Mouse (Mus musculus) neural tube, embryonic 14.5 days (tissue): ENCODE measurements at regions not wholly inside any gene's neighbourhood (a gene's known extent, or its start where the extent isn't known, plus 50 kb on each side); places are given as distances from the start of the nearest gene placed in this dataset.

Experiments used
- ATAC-seq: fragments of 200-750 bp; cut with Nextera tagmentation; 2 replicates; pipeline ENCODE4 v1.8.0; 2017; ENCODE audit warnings: low read depth, mild to moderate bottlenecking, moderate TSS enrichment, moderate library complexity
- H3K27ac ChIP-seq: fragments of 300-500 bp; sonication (generic); 2 replicates; pipeline ENCODE4 v1.5.1; 2014; ENCODE audit warnings: low read depth, mild to moderate bottlenecking, control low read depth, low read length, moderate library complexity, mixed read lengths
- H3K27me3 ChIP-seq: fragments of 300-500 bp; sonication (generic); 2 replicates; pipeline ENCODE4 v1.6.1; 2014; ENCODE audit warnings: low read length; ENCODE audit not compliant: control insufficient read depth, insufficient read depth
- H3K36me3 ChIP-seq: fragments of 300-500 bp; sonication (generic); 2 replicates; pipeline ENCODE4 v1.6.1; 2014; ENCODE audit warnings: low read length, mixed read lengths; ENCODE audit not compliant: control insufficient read depth, insufficient read depth
- H3K4me1 ChIP-seq: fragments of 300-500 bp; sonication (generic); 2 replicates; pipeline ENCODE4 v1.6.1; 2014; ENCODE audit warnings: low read length; ENCODE audit not compliant: control insufficient read depth, insufficient read depth
- H3K4me2 ChIP-seq: fragments of 300-500 bp; sonication (generic); 2 replicates; pipeline ENCODE4 v1.6.1; 2014; ENCODE audit warnings: mild to moderate bottlenecking, low read depth, low read length, control low read depth
- H3K4me3 ChIP-seq: fragments of 300-500 bp; sonication (generic); 2 replicates; pipeline ENCODE4 v1.5.1; 2014; ENCODE audit warnings: low read depth, low read length, control low read depth, mixed read lengths
- H3K9ac ChIP-seq: fragments of 300-500 bp; sonication (generic); replicated peaks from 2 replicates; pipeline ENCODE4 v1.6.1; 2014; ENCODE audit warnings: low read depth, mild to moderate bottlenecking, control low read depth, low read length, mixed read lengths
- H3K9me3 ChIP-seq: fragments of 300-500 bp; sonication (generic); 2 replicates; pipeline ENCODE4 v1.6.1; 2016; ENCODE audit warnings: low read length; ENCODE audit not compliant: control insufficient read depth
- WGBS: fragments of 180-500 bp; shearing (Covaris S2); extraction: QIAGEN DNeasy Blood & Tissue Kit; methylation state at CpG from one replicate; pipeline ENCODE4 v1.1.7; 2014; 5-methylcytosine and 5-hydroxymethylcytosine counted together

- H3K4me1 ChIP-seq: no peaks in the 10 kb centered on the region; the same call in 1 of the 2 replicates
- 70% methylated on average over 5 of the region's 5 CpGs for WGBS
- H3K27ac ChIP-seq: no peak overlapping the region
- no peaks in the 10 kb centered on the region for H3K27me3 ChIP-seq
- H3K9ac ChIP-seq: no peak overlapping the region
- no peaks in the 10 kb centered on the region for H3K9me3 ChIP-seq
- H3K4me3 ChIP-seq: no peak overlapping the region
- H3K36me3 ChIP-seq: no peaks in the 10 kb centered on the region
- ATAC-seq: no peak
- H3K4me2 ChIP-seq: no peak overlapping the region
Measured at GRCm38 (mm10) chr4:99348674-99349073, 53.0 kb downstream of the Gm12689 start.

- Histone ChIP-seq H3K9me3 (no peaks in the 10 kb centered on the region), H3K27me3 (no peaks in the 10 kb centered on the region), H3K36me3 (no peaks in the 10 kb centered on the region), H3K4me1 (no peaks in the 10 kb centered on the region; the same call in 1 of the 2 replicates), H3K27ac (no peak overlapping the region), H3K4me2 (no peak overlapping the region), H3K4me3 (no peak overlapping the region), H3K9ac (no peak overlapping the region)
- 30% methylated on average over 8 of the region's 8 CpGs for WGBS
- ATAC-seq: no peak
Measured at GRCm38 (mm10) chr4:99353122-99353774, 57.5 kb downstream of the Gm12689 start.

GRCm38 (mm10) chr4:99354241-99354640, 58.5 kb downstream of the Gm12689 start:
- Histone ChIP-seq H3K4me3 (no peak overlapping the region), H3K9ac (no peak overlapping the region), H3K27ac (no peak overlapping the region), H3K4me1 (no peaks in the 10 kb centered on the region; the same call in 1 of the 2 replicates), H3K27me3 (no peaks in the 10 kb centered on the region), H3K36me3 (no peaks in the 10 kb centered on the region), H3K9me3 (no peaks in the 10 kb centered on the region), H3K4me2 (no peak overlapping the region)
- no peak for ATAC-seq
- WGBS: 80% methylated on average over 15 of the region's 17 CpGs

DNA sequence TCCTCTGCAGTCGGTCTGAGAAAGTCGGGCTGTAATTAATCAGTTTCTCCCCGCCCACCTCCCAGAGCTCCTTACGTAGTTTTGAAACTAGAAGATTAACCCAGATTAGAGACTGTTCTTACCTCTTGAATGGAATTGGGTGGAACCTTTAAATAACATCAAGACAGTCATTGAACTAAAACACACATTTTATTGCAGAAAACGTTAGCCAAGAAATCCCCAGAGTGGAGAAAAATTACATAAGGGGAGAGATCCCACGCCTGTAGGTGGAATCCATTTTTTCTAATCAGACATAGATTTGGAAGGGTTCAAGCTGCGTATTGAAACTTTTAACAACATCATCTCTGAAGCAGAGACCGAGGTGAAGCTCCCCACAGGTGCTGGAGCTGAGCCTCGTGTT, 59.1 kb downstream of the Gm12689 start:
- ATAC-seq: no peak
- Histone ChIP-seq H3K4me2 (no peak overlapping the region), H3K27me3 (no peaks in the 10 kb centered on the region), H3K36me3 (no peaks in the 10 kb centered on the region), H3K27ac (no peak overlapping the region), H3K4me1 (no peaks in the 10 kb centered on the region; the same call in 1 of the 2 replicates), H3K9ac (no peak overlapping the region), H3K4me3 (no peak overlapping the region), H3K9me3 (no peaks in the 10 kb centered on the region)
- WGBS: 52% methylated on average over 9 of the region's 9 CpGs

GRCm38 (mm10) chr4:99368036-99368435, 72.3 kb downstream of the Gm12689 start:
- H3K4me2 ChIP-seq: no peak overlapping the region
- no peaks in the 10 kb centered on the region for H3K27me3 ChIP-seq
- 95% methylated on average over 9 of the region's 9 CpGs for WGBS
- H3K9ac ChIP-seq: no peak overlapping the region
- no peaks in the 10 kb centered on the region for H3K4me1 ChIP-seq
- ATAC-seq: no peak
- H3K9me3 ChIP-seq: no peaks in the 10 kb centered on the region
- no peak overlapping the region for H3K4me3 ChIP-seq
- H3K36me3 ChIP-seq: no peaks in the 10 kb centered on the region
- no peak overlapping the region for H3K27ac ChIP-seq

DNA sequence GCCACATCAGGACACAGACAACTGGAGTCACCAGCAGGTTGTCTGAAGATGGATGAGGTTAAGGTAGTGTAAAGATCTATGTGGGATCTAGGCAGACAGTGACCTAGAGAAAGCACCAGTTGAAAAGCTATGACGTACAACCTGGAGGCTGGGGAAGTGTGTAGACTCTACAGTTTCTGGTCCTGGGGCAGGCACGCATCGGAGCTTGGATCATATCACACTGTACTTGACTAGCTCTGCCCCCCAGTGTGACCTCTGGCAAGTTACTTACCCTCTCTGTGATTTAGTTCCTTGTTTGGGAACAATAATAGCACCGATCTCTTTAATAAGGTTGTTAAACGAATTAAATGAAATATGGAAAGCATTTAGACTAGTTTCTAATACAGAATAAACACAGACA, 75.5 kb downstream of the Gm12689 start:
- Histone ChIP-seq H3K4me3 (no peak overlapping the region), H3K27me3 (no peaks in the 10 kb centered on the region), H3K9me3 (no peaks in the 10 kb centered on the region), H3K4me2 (no peak overlapping the region), H3K27ac (no peak overlapping the region), H3K4me1 (peaks cover 6% of the 10 kb centered on the region), H3K9ac (no peak overlapping the region), H3K36me3 (no peaks in the 10 kb centered on the region)
- WGBS: 88% methylated on average over 5 of the region's 5 CpGs
- ATAC-seq: no peak

GRCm38 (mm10) chr4:99376171-99376570, 80.5 kb downstream of the Gm12689 start:
- no peak overlapping the region for H3K4me3 ChIP-seq
- no peak overlapping the region for H3K27ac ChIP-seq
- WGBS: 0% methylated on average over 1 of the region's 1 CpGs
- peaks cover 2% of the 10 kb centered on the region; the same call in 1 of the 2 replicates for H3K27me3 ChIP-seq
- no peak overlapping the region for H3K9ac ChIP-seq
- ATAC-seq: no peak
- H3K4me1 ChIP-seq: peaks cover 6% of the 10 kb centered on the region
- no peaks in the 10 kb centered on the region for H3K9me3 ChIP-seq
- H3K36me3 ChIP-seq: no peaks in the 10 kb centered on the region
- no peak overlapping the region for H3K4me2 ChIP-seq

- ATAC-seq: no peak
- no peak overlapping the region for H3K9ac ChIP-seq
- H3K27ac ChIP-seq: no peak overlapping the region
- H3K9me3 ChIP-seq: no peaks in the 10 kb centered on the region
- no peaks in the 10 kb centered on the region for H3K36me3 ChIP-seq
- peaks cover 2% of the 10 kb centered on the region; the same call in 1 of the 2 replicates for H3K27me3 ChIP-seq
- no peak overlapping the region for H3K4me2 ChIP-seq
- WGBS: 9% methylated on average over 9 of the region's 9 CpGs
- H3K4me1 ChIP-seq: peaks cover 6% of the 10 kb centered on the region
- no peak overlapping the region for H3K4me3 ChIP-seq
Measured at GRCm38 (mm10) chr4:99376911-99377310, 81.2 kb downstream of the Gm12689 start.

DNA sequence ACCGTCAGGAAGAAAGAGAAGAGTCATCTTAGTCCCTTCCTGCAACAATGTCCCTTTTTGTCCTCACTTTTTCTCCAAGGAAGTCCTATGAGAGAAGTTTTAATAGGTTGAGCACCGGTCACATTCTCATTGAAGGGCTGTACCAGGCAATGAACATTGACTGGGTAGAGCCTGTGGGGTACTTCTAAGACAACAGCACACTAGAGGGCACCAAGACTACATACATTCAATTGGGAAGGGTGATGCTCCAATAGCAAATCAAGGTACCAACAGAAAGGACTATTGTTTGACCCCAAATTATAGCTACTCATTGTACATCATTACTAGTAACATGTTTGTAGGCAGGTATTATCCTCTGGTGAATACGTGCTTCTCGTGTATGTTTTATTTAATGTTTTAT, 84.3 kb downstream of the Gm12689 start:
- no peak overlapping the region for H3K4me3 ChIP-seq
- peaks cover 6% of the 10 kb centered on the region for H3K4me1 ChIP-seq
- H3K27ac ChIP-seq: no peak overlapping the region
- H3K9me3 ChIP-seq: no peaks in the 10 kb centered on the region
- H3K4me2 ChIP-seq: no peak overlapping the region
- H3K9ac ChIP-seq: no peak overlapping the region
- 87% methylated on average over 4 of the region's 4 CpGs for WGBS
- no peak for ATAC-seq
- H3K27me3 ChIP-seq: peaks cover 2% of the 10 kb centered on the region; the same call in 1 of the 2 replicates
- no peaks in the 10 kb centered on the region for H3K36me3 ChIP-seq
